Mouse (Mus musculus) stomach, embryonic 14.5 days (tissue): ENCODE results near the gene Sptb. TPM values are rescaled to one million over a fixed set of nuclear protein-coding genes. Genes with fewer than 3 reads are reported as not detected.
A peak's percentile ranks its signal among the peaks of the same experiment; 100 is the strongest.

ENCODE experiments used
- ATAC-seq: fragments of 200-750 bp; cut with Nextera tagmentation; 2 replicates; pipeline ENCODE4 v1.8.0; 2017; ENCODE audit warnings: low read depth, moderate TSS enrichment; ENCODE audit not compliant: insufficient number of reproducible peaks, insufficient read depth, low FRiP score
- H3K27ac ChIP-seq: fragments of 300-500 bp; sonication (generic); 2 replicates; pipeline ENCODE4 v1.5.1; 2014; ENCODE audit warnings: mild to moderate bottlenecking, low read length, moderate library complexity, mixed read lengths
- H3K27me3 ChIP-seq: fragments of 300-500 bp; sonication (generic); 2 replicates; pipeline ENCODE4 v1.6.1; 2014; ENCODE audit warnings: low read length, control low read depth, mixed read lengths; ENCODE audit not compliant: control insufficient read depth, insufficient read depth
- H3K36me3 ChIP-seq: fragments of 300-500 bp; sonication (generic); 2 replicates; pipeline ENCODE4 v1.6.1; 2014; ENCODE audit warnings: mild to moderate bottlenecking, control low read depth, low read length, moderate library complexity, mixed read lengths; ENCODE audit not compliant: control insufficient read depth, insufficient read depth
- H3K4me1 ChIP-seq: fragments of 300-500 bp; sonication (generic); 2 replicates; pipeline ENCODE4 v1.6.1; 2014; ENCODE audit warnings: low read length, control low read depth, mixed read lengths; ENCODE audit not compliant: control insufficient read depth, insufficient read depth
- H3K4me2 ChIP-seq: fragments of 300-500 bp; sonication (generic); replicated peaks from 2 replicates; pipeline ENCODE4 v1.6.1; 2014; ENCODE audit warnings: low read depth, low read length, control low read depth
- H3K4me3 ChIP-seq: fragments of 300-500 bp; sonication (generic); 2 replicates; pipeline ENCODE4 v1.5.1; 2014; ENCODE audit warnings: low read depth, low read length, control low read depth
- H3K9ac ChIP-seq: fragments of 300-500 bp; sonication (generic); replicated peaks from 2 replicates; pipeline ENCODE4 v1.6.1; 2014; ENCODE audit warnings: low read depth, mild to moderate bottlenecking, control low read depth, low read length, moderate library complexity, mixed read lengths
- H3K9me3 ChIP-seq: fragments of 300-500 bp; sonication (generic); 2 replicates; pipeline ENCODE4 v1.6.1; 2016; ENCODE audit warnings: low read depth, low read length, control low read depth; ENCODE audit not compliant: control insufficient read depth
- WGBS: fragments of 180-500 bp; shearing (Covaris S2); extraction: QIAGEN DNeasy Blood & Tissue Kit; methylation state at CpG from one replicate; pipeline ENCODE4 v1.1.7; 2014; 5-methylcytosine and 5-hydroxymethylcytosine counted together
- polyA plus RNA-seq: library from polyadenylated mRNA; unstranded; fragments of >200 nt; fragmentation: Nextera tagmentation; extraction: Ambion mirVana; gene quantifications from 2 replicates; pipeline ENCODE4 v1.2.1, GENCODE M21; 2014

The Sptb gene
- 1.5 and 1.6 TPM in 2 replicates for polyA plus RNA-seq

GRCm38 (mm10) chr12:76710351-76711100 lies at the start of gene Sptb:
Sptb (minus strand) TSS chr12:76710547.
- WGBS = 1% methylated on average over 39 of the region's 40 CpGs
- Histone ChIP-seq H3K27ac (no peak within 1 kb of the TSS), H3K9me3 (no peaks in the 10 kb centered on the region), H3K36me3 (no peaks in the 10 kb centered on the region), H3K9ac (peak within 1 kb of the TSS; percentile 52), H3K27me3 (0 out of 2 replicates have a peak, but pooled peaks cover 6% of the 10 kb centered on the region), H3K4me2 (peak within 1 kb of the TSS; percentile 100), H3K4me1 (peaks cover 6% of the 10 kb centered on the region; the same call in 1 of the 2 replicates), H3K4me3 (peak within 1 kb of the TSS; percentile 64)
- ATAC-seq = peak; percentile 69; the same call in 1 of the 2 replicates

- no peaks in the 10 kb centered on the region for H3K9me3 ChIP-seq
- H3K27ac ChIP-seq = no peak overlapping the region
- 37% methylated on average over 14 of the region's 14 CpGs for WGBS
- no peaks in the 10 kb centered on the region for H3K4me1 ChIP-seq
- no peaks in the 10 kb centered on the region for H3K36me3 ChIP-seq
- no peak for ATAC-seq
- H3K9ac ChIP-seq = no peak overlapping the region
- H3K4me3 ChIP-seq = no peak overlapping the region
- no peaks in the 10 kb centered on the region for H3K27me3 ChIP-seq
- H3K4me2 ChIP-seq = no peak overlapping the region
These were observed 42.4 kb upstream of the Sptb start for GRCm38 (mm10) chr12:76752652-76753318.

GRCm38 (mm10) chr12:76750866-76751459 lies 40.6 kb upstream of the Sptb start:
- 79% methylated on average over 16 of the region's 16 CpGs for WGBS
- H3K9ac ChIP-seq = no peak overlapping the region
- H3K4me2 ChIP-seq = no peak overlapping the region
- ATAC-seq = no peak
- H3K4me3 ChIP-seq = no peak overlapping the region
- H3K27ac ChIP-seq = no peak overlapping the region
- no peaks in the 10 kb centered on the region for H3K4me1 ChIP-seq
- H3K9me3 ChIP-seq = no peaks in the 10 kb centered on the region
- H3K27me3 ChIP-seq = no peaks in the 10 kb centered on the region
- H3K36me3 ChIP-seq = no peaks in the 10 kb centered on the region

GRCm38 (mm10) chr12:76727955-76728354 lies 17.6 kb upstream of the Sptb start:
- no peak overlapping the region for H3K4me3 ChIP-seq
- no peak overlapping the region for H3K4me2 ChIP-seq
- H3K27me3 ChIP-seq = no peaks in the 10 kb centered on the region
- WGBS = 84% methylated on average over 4 of the region's 4 CpGs
- H3K4me1 ChIP-seq = no peaks in the 10 kb centered on the region
- H3K9ac ChIP-seq = no peak overlapping the region
- H3K36me3 ChIP-seq = no peaks in the 10 kb centered on the region
- H3K9me3 ChIP-seq = peaks cover 3% of the 10 kb centered on the region; the same call in 1 of the 2 replicates
- H3K27ac ChIP-seq = no peak overlapping the region
- no peak for ATAC-seq

GRCm38 (mm10) chr12:76722026-76722425 lies 11.7 kb upstream of the Sptb start:
- no peak for ATAC-seq
- Histone ChIP-seq H3K9ac (no peak overlapping the region), H3K4me3 (no peak overlapping the region), H3K4me1 (no peaks in the 10 kb centered on the region), H3K36me3 (no peaks in the 10 kb centered on the region), H3K27ac (no peak overlapping the region), H3K27me3 (no peaks in the 10 kb centered on the region), H3K4me2 (no peak overlapping the region), H3K9me3 (no peaks in the 10 kb centered on the region)
- 68% methylated on average over 3 of the region's 3 CpGs for WGBS

GRCm38 (mm10) chr12:76720572-76720971 lies 10.2 kb upstream of the Sptb start:
- H3K4me3 ChIP-seq = no peak overlapping the region
- H3K27ac ChIP-seq = no peak overlapping the region
- H3K9ac ChIP-seq = no peak overlapping the region
- H3K4me2 ChIP-seq = no peak overlapping the region
- H3K27me3 ChIP-seq = no peaks in the 10 kb centered on the region
- no peaks in the 10 kb centered on the region for H3K36me3 ChIP-seq
- no peaks in the 10 kb centered on the region for H3K9me3 ChIP-seq
- ATAC-seq = no peak
- H3K4me1 ChIP-seq = no peaks in the 10 kb centered on the region

- no peak overlapping the region for H3K4me2 ChIP-seq
- no peak overlapping the region for H3K9ac ChIP-seq
- H3K27ac ChIP-seq = no peak overlapping the region
- H3K4me1 ChIP-seq = no peaks in the 10 kb centered on the region
- no peaks in the 10 kb centered on the region for H3K27me3 ChIP-seq
- H3K36me3 ChIP-seq = no peaks in the 10 kb centered on the region
- no peak overlapping the region for H3K4me3 ChIP-seq
- WGBS = 84% methylated on average over 4 of the region's 4 CpGs
- H3K9me3 ChIP-seq = no peaks in the 10 kb centered on the region
- ATAC-seq = no peak
These were observed 8.0 kb upstream of the Sptb start for GRCm38 (mm10) chr12:76718384-76718783.

- Histone ChIP-seq H3K36me3 (no peaks in the 10 kb centered on the region), H3K27ac (no peak overlapping the region), H3K4me2 (peak overlapping the region; percentile 100), H3K9ac (peak overlapping the region; percentile 52), H3K4me3 (peak overlapping the region; percentile 64), H3K9me3 (no peaks in the 10 kb centered on the region), H3K4me1 (peaks cover 6% of the 10 kb centered on the region; the same call in 1 of the 2 replicates), H3K27me3 (0 out of 2 replicates have a peak, but pooled peaks cover 6% of the 10 kb centered on the region)
- peak; percentile 88 for ATAC-seq
- 1% methylated on average over 52 of the region's 55 CpGs for WGBS
These were observed 474 bp downstream of the Sptb start for GRCm38 (mm10) chr12:76709795-76710350.
